Mouse (Mus musculus): ENCODE results near the gene Fam102a. TPM values are rescaled to one million over a fixed set of nuclear protein-coding genes. Genes with fewer than 3 reads are reported as not detected.

The Fam102a gene
- polyA plus RNA-seq, 1 experiment, result 2.4 TPM

GRCm38 (mm10) chr2:32576532-32576931 is 41.4 kb downstream of the Fam102a start:
- peaks cover 14% of the 10 kb centered on the region for H3K79me2 ChIP-seq (ENCODE audit: control insufficient read depth, insufficient read depth)
- TF ChIP-seq FOSL1 (IDR thresholded peaks at IDR 0.05; ENCODE audit: insufficient read depth, low read length, poor library complexity, severe bottlenecking) (no peak), CTCF (IDR thresholded peaks at IDR 0.05; ENCODE audit: control insufficient read depth, insufficient read depth, insufficient read length) (no peak), CEBPB (IDR thresholded peaks at IDR 0.05; ENCODE audit: low read depth) (no peak), MYOG (IDR thresholded peaks at IDR 0.05; ENCODE audit: control insufficient read depth, extremely low read depth, insufficient read length) (no peak), USF1 (IDR thresholded peaks at IDR 0.05; ENCODE audit: low read depth) (no peak), MYOD1 (IDR thresholded peaks at IDR 0.05; ENCODE audit: control insufficient read depth, insufficient read length, low read depth) (no peak), MAX (IDR thresholded peaks at IDR 0.05) (no peak)
- H3K79me3 ChIP-seq (ENCODE audit: low read depth), result peaks cover 11% of the 10 kb centered on the region
- H3K4me3 ChIP-seq (ENCODE audit: insufficient read depth, poor library complexity, severe bottlenecking), result no peak overlapping the region
- H3K36me3 ChIP-seq (ENCODE audit: control insufficient read depth, insufficient read depth), result peaks cover 14% of the 10 kb centered on the region
- H3ac ChIP-seq (ENCODE audit: control insufficient read depth, insufficient read length, low read depth), result no peak overlapping the region
- H3K27me3 ChIP-seq (ENCODE audit: control insufficient read depth, insufficient read depth, insufficient read length), result no peaks in the 10 kb centered on the region

- Histone ChIP-seq H3K4me3 (ENCODE audit: insufficient read depth, poor library complexity, severe bottlenecking) (no peak overlapping the region), H3ac (ENCODE audit: control insufficient read depth, insufficient read length, low read depth) (no peak overlapping the region), H3K36me3 (ENCODE audit: control insufficient read depth, insufficient read depth) (peaks cover 3% of the 10 kb centered on the region), H3K79me2 (ENCODE audit: control insufficient read depth, insufficient read depth) (no peaks in the 10 kb centered on the region), H3K27me3 (ENCODE audit: control insufficient read depth, insufficient read depth, insufficient read length) (no peaks in the 10 kb centered on the region), H3K79me3 (ENCODE audit: low read depth) (no peaks in the 10 kb centered on the region)
- TF ChIP-seq MYOG (IDR thresholded peaks at IDR 0.05; ENCODE audit: control insufficient read depth, extremely low read depth, insufficient read length) (no peak), MYOD1 (IDR thresholded peaks at IDR 0.05; ENCODE audit: control insufficient read depth, insufficient read length, low read depth) (no peak), CTCF (IDR thresholded peaks at IDR 0.05; ENCODE audit: control insufficient read depth, insufficient read depth, insufficient read length) (no peak), MAX (IDR thresholded peaks at IDR 0.05) (no peak), FOSL1 (IDR thresholded peaks at IDR 0.05; ENCODE audit: insufficient read depth, low read length, poor library complexity, severe bottlenecking) (no peak), CEBPB (IDR thresholded peaks at IDR 0.05; ENCODE audit: low read depth) (no peak), USF1 (IDR thresholded peaks at IDR 0.05; ENCODE audit: low read depth) (no peak)
Observed at GRCm38 (mm10) chr2:32578146-32579046, 43.3 kb downstream of the Fam102a start.

- TF ChIP-seq FOSL1 (IDR thresholded peaks at IDR 0.05; ENCODE audit: insufficient read depth, low read length, poor library complexity, severe bottlenecking) (no peak), CTCF (IDR thresholded peaks at IDR 0.05; ENCODE audit: control insufficient read depth, insufficient read depth, insufficient read length) (no peak), MAX (IDR thresholded peaks at IDR 0.05) (no peak), MYOG (IDR thresholded peaks at IDR 0.05; ENCODE audit: control insufficient read depth, extremely low read depth, insufficient read length) (no peak), USF1 (IDR thresholded peaks at IDR 0.05; ENCODE audit: low read depth) (no peak), CEBPB (IDR thresholded peaks at IDR 0.05; ENCODE audit: low read depth) (no peak), MYOD1 (IDR thresholded peaks at IDR 0.05; ENCODE audit: control insufficient read depth, insufficient read length, low read depth) (no peak)
- H3ac ChIP-seq (ENCODE audit: control insufficient read depth, insufficient read length, low read depth), result no peak overlapping the region
- H3K27me3 ChIP-seq (ENCODE audit: control insufficient read depth, insufficient read depth, insufficient read length), result no peaks in the 10 kb centered on the region
- H3K36me3 ChIP-seq (ENCODE audit: control insufficient read depth, insufficient read depth), result no peaks in the 10 kb centered on the region
- no peaks in the 10 kb centered on the region for H3K79me3 ChIP-seq (ENCODE audit: low read depth)
- no peak overlapping the region for H3K4me3 ChIP-seq (ENCODE audit: insufficient read depth, poor library complexity, severe bottlenecking)
- no peaks in the 10 kb centered on the region for H3K79me2 ChIP-seq (ENCODE audit: control insufficient read depth, insufficient read depth)
Observed at GRCm38 (mm10) chr2:32581450-32582095, 46.4 kb downstream of the Fam102a start.

GRCm38 (mm10) chr2:32582830-32583799 is 48.0 kb downstream of the Fam102a start:
- Histone ChIP-seq H3K36me3 (ENCODE audit: control insufficient read depth, insufficient read depth) (no peaks in the 10 kb centered on the region), H3K79me3 (ENCODE audit: low read depth) (peaks cover 11% of the 10 kb centered on the region), H3ac (ENCODE audit: control insufficient read depth, insufficient read length, low read depth) (peak overlapping the region; percentile 8), H3K27me3 (ENCODE audit: control insufficient read depth, insufficient read depth, insufficient read length) (no peaks in the 10 kb centered on the region), H3K79me2 (ENCODE audit: control insufficient read depth, insufficient read depth) (peaks cover 11% of the 10 kb centered on the region), H3K4me3 (ENCODE audit: insufficient read depth, poor library complexity, severe bottlenecking) (no peak overlapping the region)
- TF ChIP-seq MAX (IDR thresholded peaks at IDR 0.05) (no peak), USF1 (IDR thresholded peaks at IDR 0.05; ENCODE audit: low read depth) (peak; percentile 28), FOSL1 (IDR thresholded peaks at IDR 0.05; ENCODE audit: insufficient read depth, low read length, poor library complexity, severe bottlenecking) (peak; percentile 13), CEBPB (IDR thresholded peaks at IDR 0.05; ENCODE audit: low read depth) (no peak), MYOD1 (IDR thresholded peaks at IDR 0.05; ENCODE audit: control insufficient read depth, insufficient read length, low read depth) (no peak), MYOG (IDR thresholded peaks at IDR 0.05; ENCODE audit: control insufficient read depth, extremely low read depth, insufficient read length) (no peak), CTCF (IDR thresholded peaks at IDR 0.05; ENCODE audit: control insufficient read depth, insufficient read depth, insufficient read length) (peak; percentile 84)
